Mouse (Mus musculus) bone marrow macrophage, adult 2 months (primary cell): ENCODE measurements around the gene Gcgr. TPM values are rescaled to one million over a fixed set of nuclear protein-coding genes. Genes with fewer than 3 reads are reported as not detected.
"Not testable (repeated sequence)": the region's sequence is repeated elsewhere in the genome, so short reads cannot be mapped to it uniquely, and the experiment has no call there.

ENCODE experiments used
- H3K27ac ChIP-seq: 2 replicates; pipeline ENCODE4 v1.5.1; 2012; ENCODE audit warnings: low read depth, low read length; ENCODE audit not compliant: insufficient read depth
- H3K4me1 ChIP-seq: 2 replicates; pipeline ENCODE4 v1.6.1; 2012; ENCODE audit warnings: low read length; ENCODE audit not compliant: control insufficient read depth, insufficient read depth
- H3K4me3 ChIP-seq: 2 replicates; pipeline ENCODE4 v1.5.1; 2012; ENCODE audit warnings: mild to moderate bottlenecking, low read length, moderate library complexity; ENCODE audit not compliant: insufficient read depth
- CTCF ChIP-seq: IDR thresholded peaks from 2 replicates; pipeline ENCODE4 v1.5.1; 2012; ENCODE audit warnings: low read depth, mild to moderate bottlenecking, low read length, moderate library complexity
- POLR2A ChIP-seq: IDR thresholded peaks from 2 replicates; pipeline ENCODE4 v1.6.1; 2012; ENCODE audit warnings: mild to moderate bottlenecking, low read depth, low read length, borderline replicate concordance
- polyA plus RNA-seq: library from polyadenylated mRNA; stranded (reverse); fragments of >200 nt; gene quantifications from 2 replicates; pipeline ENCODE4 v1.2.4, GENCODE M21; 2012; ENCODE audit not compliant: missing spikeins, insufficient read depth, insufficient read length

Gcgr gene
- polyA plus RNA-seq, 1 experiment = not detected

- Histone ChIP-seq H3K4me1 (peaks cover 14% of the 10 kb centered on the region), H3K27ac (peak within 1 kb of the TSS; percentile 88), H3K4me3 (peak within 1 kb of the TSS; percentile 87)
- TF ChIP-seq CTCF (no peak), POLR2A (no peak)
These were observed 51.2 kb downstream of the Gcgr start, which contains the start of gene Arhgdia for GRCm38 (mm10) chr11:120581490-120582267. Gene Arhgdia, minus strand, starts transcription at chr11:120581624.

GRCm38 (mm10) chr11:120582268-120582981 lies 51.9 kb downstream of the Gcgr start:
- H3K27ac ChIP-seq = peak overlapping the region; percentile 88
- TF ChIP-seq POLR2A = no peak
- TF ChIP-seq CTCF = no peak
- peak overlapping the region; percentile 87 for H3K4me3 ChIP-seq
- H3K4me1 ChIP-seq = peaks cover 14% of the 10 kb centered on the region

- Histone ChIP-seq H3K4me1 (peaks cover 12% of the 10 kb centered on the region), H3K27ac (peak overlapping the region; percentile 88; the same call in 1 of the 2 replicates)
- H3K4me3 ChIP-seq = not testable (repeated sequence)
These were observed 52.4 kb downstream of the Gcgr start for GRCm38 (mm10) chr11:120582982-120583293.

- Histone ChIP-seq H3K4me1 (peaks cover 10% of the 10 kb centered on the region), H3K4me3 (no peak overlapping the region), H3K27ac (no peak overlapping the region)
- TF ChIP-seq POLR2A (no peak), CTCF (no peak)
These were observed 53.4 kb downstream of the Gcgr start for GRCm38 (mm10) chr11:120583937-120584336.

GRCm38 (mm10) chr11:120588531-120588930 lies 58.0 kb downstream of the Gcgr start:
- Histone ChIP-seq H3K4me3 (no peak overlapping the region), H3K27ac (no peak overlapping the region)
- TF ChIP-seq CTCF = no peak

More at GRCm38 (mm10) chr11:120588531-120588930, 58.0 kb downstream of the Gcgr start:
- H3K4me1 ChIP-seq = no peaks in the 10 kb centered on the region

Other genes with a start within 250 kb of the Gcgr start
- gene Actg1, start 182.2 kb upstream of the Gcgr start, polyA plus RNA-seq = 2,086 and 2,131 TPM in 2 replicates
- gene Fscn2, start 169.2 kb upstream of the Gcgr start, polyA plus RNA-seq = not detected in 2 replicates
- gene Faap100, start 151.9 kb upstream of the Gcgr start, polyA plus RNA-seq = 10.4 and 13.1 TPM in 2 replicates
- gene Nploc4, start 93.0 kb upstream of the Gcgr start, polyA plus RNA-seq = 45.6 and 46.6 TPM in 2 replicates
- gene Tspan10, start 88.1 kb upstream of the Gcgr start, polyA plus RNA-seq = 0.32 TPM in 1 of 2 replicates, not detected in the other
- gene Pde6g, start 77.2 kb upstream of the Gcgr start, polyA plus RNA-seq = 0.49 and 0.62 TPM in 2 replicates
- 11.4 and 15.4 TPM in 2 replicates for gene Oxld1, start 72.6 kb upstream of the Gcgr start, polyA plus RNA-seq
- 9.9 and 16.6 TPM in 2 replicates for gene Ccdc137, start 72.6 kb upstream of the Gcgr start, polyA plus RNA-seq
- 13.0 and 13.6 TPM in 2 replicates for gene Arl16, start 63.1 kb upstream of the Gcgr start, polyA plus RNA-seq
- gene Mrpl12, start 46.1 kb upstream of the Gcgr start, polyA plus RNA-seq = 43.3 and 46.7 TPM in 2 replicates
- gene Slc25a10, start 38.9 kb upstream of the Gcgr start, polyA plus RNA-seq = 62.9 and 65.6 TPM in 2 replicates
- gene Mcrip1, start 19.0 kb downstream of the Gcgr start, polyA plus RNA-seq = 63.5 and 64.0 TPM in 2 replicates
- gene Ppp1r27, start 20.4 kb downstream of the Gcgr start, polyA plus RNA-seq = not detected in 2 replicates
- gene P4hb, start 42.6 kb downstream of the Gcgr start, polyA plus RNA-seq = 292 and 334 TPM in 2 replicates
- gene Arhgdia, start 50.9 kb downstream of the Gcgr start, polyA plus RNA-seq = 628 and 760 TPM in 2 replicates
- 97.5 and 121 TPM in 2 replicates for gene Alyref, start 67.7 kb downstream of the Gcgr start, polyA plus RNA-seq
- gene Anapc11, start 67.7 kb downstream of the Gcgr start, polyA plus RNA-seq = 127 and 128 TPM in 2 replicates
- 1.4 TPM in 1 of 2 replicates, not detected in the other for gene Npb, start 77.8 kb downstream of the Gcgr start, polyA plus RNA-seq
- gene Pcyt2, start 87.2 kb downstream of the Gcgr start, polyA plus RNA-seq = 52.4 and 64.5 TPM in 2 replicates
- gene Sirt7, start 94.5 kb downstream of the Gcgr start, polyA plus RNA-seq = 78.5 and 91.5 TPM in 2 replicates
- 76.0 and 77.5 TPM in 2 replicates for gene Mafg, start 102.9 kb downstream of the Gcgr start, polyA plus RNA-seq
- 0.61 and 0.78 TPM in 2 replicates for gene Pycr1, start 113.1 kb downstream of the Gcgr start, polyA plus RNA-seq
- gene Myadml2, start 117.5 kb downstream of the Gcgr start, polyA plus RNA-seq = not detected in 2 replicates
- gene Notum, start 130.5 kb downstream of the Gcgr start, polyA plus RNA-seq = not detected in 2 replicates
- gene Aspscr1, start 142.3 kb downstream of the Gcgr start, polyA plus RNA-seq = 42.8 and 50.5 TPM in 2 replicates
- 109 and 110 TPM in 2 replicates for gene Cenpx, start 183.0 kb downstream of the Gcgr start, polyA plus RNA-seq
- 34.3 and 46.1 TPM in 2 replicates for gene Lrrc45, start 183.2 kb downstream of the Gcgr start, polyA plus RNA-seq
- 14.3 and 18.1 TPM in 2 replicates for gene Rac3, start 190.8 kb downstream of the Gcgr start, polyA plus RNA-seq
- 65.0 and 65.6 TPM in 2 replicates for gene Dcxr, start 196.6 kb downstream of the Gcgr start, polyA plus RNA-seq
- 57.0 and 81.4 TPM in 2 replicates for gene Cbr2, start 201.4 kb downstream of the Gcgr start, polyA plus RNA-seq
- 13.2 and 32.4 TPM in 2 replicates for gene Hmga1b, start 232.1 kb downstream of the Gcgr start, polyA plus RNA-seq